Mouse (Mus musculus) heart, embryonic 10.5 days (tissue): Measurements from ENCODE around the gene Prdm1. TPM values are rescaled to one million over a fixed set of nuclear protein-coding genes. Genes with fewer than 3 reads are reported as not detected.

Experiments used
- DNase-seq: peaks from one replicate; pipeline ENCODE4 v3.0.0-alpha.2; 2017; ENCODE audit warnings: low spot score
- H3K27ac ChIP-seq: fragments of 300-500 bp; sonication (generic); 2 replicates; pipeline ENCODE4 v1.5.1; 2016; ENCODE audit warnings: mild to moderate bottlenecking
- H3K27me3 ChIP-seq: fragments of 300-500 bp; sonication (generic); 2 replicates; pipeline ENCODE4 v1.6.1; 2016; ENCODE audit warnings: mild to moderate bottlenecking; ENCODE audit not compliant: poor library complexity, insufficient read depth, severe bottlenecking
- H3K36me3 ChIP-seq: fragments of 300-500 bp; sonication (generic); 2 replicates; pipeline ENCODE4 v1.6.1; 2016; ENCODE audit warnings: mild to moderate bottlenecking, moderate library complexity
- H3K4me1 ChIP-seq: fragments of 300-500 bp; sonication (generic); 2 replicates; pipeline ENCODE4 v1.6.1; 2016; ENCODE audit warnings: mild to moderate bottlenecking
- H3K4me3 ChIP-seq: fragments of 300-500 bp; sonication (generic); 2 replicates; pipeline ENCODE4 v1.5.1; 2016; ENCODE audit warnings: mild to moderate bottlenecking, moderate library complexity
- H3K9me3 ChIP-seq: fragments of 300-500 bp; sonication (generic); 2 replicates; pipeline ENCODE4 v1.6.1; 2016; ENCODE audit warnings: mild to moderate bottlenecking, moderate library complexity
- WGBS: fragments of 180-500 bp; shearing (Covaris S2); methylation state at CpG from one replicate; pipeline ENCODE4 v1.1.7; 2016; 5-methylcytosine and 5-hydroxymethylcytosine counted together
- polyA plus RNA-seq: library from polyadenylated mRNA; unstranded; fragments of >200 nt; fragmentation: Nextera tagmentation; extraction: Ambion mirVana; gene quantifications from 2 replicates; pipeline ENCODE4 v1.2.1, GENCODE M21; 2016

The Prdm1 gene
- 1.1 and 2.9 TPM in 2 replicates for polyA plus RNA-seq

DNA sequence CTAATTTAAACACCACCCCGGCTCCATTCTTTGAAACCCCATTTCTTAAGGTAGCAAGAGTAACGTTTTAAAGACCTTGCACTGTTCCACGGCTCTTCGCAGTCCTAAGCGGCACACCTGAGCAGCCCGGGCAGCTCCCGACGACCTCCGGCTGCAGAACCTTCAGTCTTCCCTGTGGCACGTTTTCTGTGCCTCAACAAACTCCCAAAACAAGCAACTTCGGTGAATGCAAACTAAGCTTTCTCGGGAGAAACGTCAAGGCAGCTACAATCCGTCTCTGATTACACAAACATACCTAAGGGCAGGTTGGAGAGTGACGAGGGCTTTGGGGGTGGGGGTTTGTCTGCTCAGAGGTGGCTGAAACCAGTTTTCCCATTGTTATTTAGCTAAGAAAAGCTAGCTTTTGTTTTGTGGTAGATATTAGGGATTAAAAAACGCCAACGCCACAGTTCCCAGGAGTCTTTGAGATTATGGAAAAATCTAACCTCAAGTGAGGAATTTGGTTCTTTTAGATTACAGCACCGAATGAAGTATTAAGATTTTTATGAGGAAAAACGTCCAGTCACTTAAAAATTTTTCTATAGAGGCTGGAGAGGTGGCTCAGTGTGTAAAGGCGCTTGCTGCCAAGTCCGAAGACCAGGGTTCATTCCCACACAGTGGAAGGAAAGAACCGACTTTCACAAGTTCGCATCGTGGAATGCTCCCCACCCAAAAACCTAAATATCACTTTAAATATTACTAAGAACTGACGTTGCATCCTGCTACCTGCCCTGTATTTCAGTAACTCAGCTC lies at the start of gene Prdm1:
TSS of gene Prdm1 (minus strand) at position 211 of the 792 bp plus-strand sequence.
- 3% methylated on average over 25 of the region's 25 CpGs for WGBS
- DNase-seq: peak; percentile 71
- Histone ChIP-seq H3K4me1 (peaks cover 11% of the 10 kb centered on the region), H3K9me3 (no peaks in the 10 kb centered on the region), H3K27ac (0 out of 2 replicates have a peak within 1 kb of the TSS, but pooled peaks have one; percentile 36), H3K4me3 (peak within 1 kb of the TSS; percentile 67), H3K36me3 (no peaks in the 10 kb centered on the region), H3K27me3 (peaks cover 76% of the 10 kb centered on the region)

- 81% methylated on average over 3 of the region's 3 CpGs for WGBS
- DNase-seq: no peak
- Histone ChIP-seq H3K9me3 (no peaks in the 10 kb centered on the region), H3K36me3 (no peaks in the 10 kb centered on the region), H3K4me1 (no peaks in the 10 kb centered on the region), H3K27me3 (no peaks in the 10 kb centered on the region), H3K27ac (no peak overlapping the region), H3K4me3 (no peak overlapping the region)
Measured at GRCm38 (mm10) chr10:44565971-44566370, 37.7 kb upstream of the Prdm1 start.

DNA sequence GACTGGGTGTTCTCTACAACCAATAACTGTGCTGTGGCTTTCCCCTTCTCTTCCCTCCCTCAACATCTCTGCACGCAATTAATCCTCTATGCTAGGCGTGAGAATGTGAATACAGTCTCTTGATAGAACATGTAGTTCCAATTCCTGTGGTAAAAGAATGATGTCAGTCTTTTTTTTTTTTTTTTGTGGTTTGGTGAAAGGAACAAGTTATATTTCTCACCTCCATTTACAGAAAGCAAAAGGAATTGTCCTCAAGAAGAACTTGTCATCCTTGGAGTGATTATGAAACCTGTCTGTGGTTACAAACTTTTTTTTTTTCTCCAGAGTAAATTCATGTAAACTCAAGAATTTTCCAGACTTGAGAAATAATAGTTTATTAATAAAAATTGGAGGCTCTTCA lies 36.8 kb upstream of the Prdm1 start:
- no peak overlapping the region for H3K4me3 ChIP-seq
- WGBS: 76% methylated on average over 2 of the region's 2 CpGs
- H3K9me3 ChIP-seq: no peaks in the 10 kb centered on the region
- H3K4me1 ChIP-seq: no peaks in the 10 kb centered on the region
- H3K27ac ChIP-seq: no peak overlapping the region
- no peaks in the 10 kb centered on the region for H3K36me3 ChIP-seq
- no peak for DNase-seq
- no peaks in the 10 kb centered on the region for H3K27me3 ChIP-seq

DNA sequence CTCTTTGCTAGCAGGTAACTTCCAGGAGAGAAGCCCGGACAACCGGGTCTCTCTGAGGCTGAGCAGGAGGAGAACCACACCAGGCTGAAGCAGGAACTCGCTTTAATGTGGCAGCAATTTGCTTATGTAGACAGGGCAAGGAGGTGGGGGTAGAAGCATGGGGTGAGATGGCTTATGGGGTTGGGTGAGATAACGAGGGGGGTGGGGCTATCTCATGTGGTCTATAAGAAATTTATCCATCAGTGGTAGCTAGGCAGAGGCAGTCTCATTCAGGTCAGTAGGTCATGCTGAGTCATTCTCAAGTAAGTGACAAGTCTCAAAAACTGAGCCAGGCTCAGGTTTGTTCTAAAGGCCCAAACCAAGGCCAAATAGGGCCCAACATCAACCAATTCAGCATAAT lies 28.5 kb upstream of the Prdm1 start:
- H3K9me3 ChIP-seq: no peaks in the 10 kb centered on the region
- H3K4me1 ChIP-seq: no peaks in the 10 kb centered on the region
- no peaks in the 10 kb centered on the region for H3K27me3 ChIP-seq
- H3K27ac ChIP-seq: no peak overlapping the region
- peaks cover 4% of the 10 kb centered on the region; the same call in 1 of the 2 replicates for H3K36me3 ChIP-seq
- H3K4me3 ChIP-seq: no peak overlapping the region
- DNase-seq: no peak
- WGBS: 74% methylated on average over 4 of the region's 4 CpGs

DNA sequence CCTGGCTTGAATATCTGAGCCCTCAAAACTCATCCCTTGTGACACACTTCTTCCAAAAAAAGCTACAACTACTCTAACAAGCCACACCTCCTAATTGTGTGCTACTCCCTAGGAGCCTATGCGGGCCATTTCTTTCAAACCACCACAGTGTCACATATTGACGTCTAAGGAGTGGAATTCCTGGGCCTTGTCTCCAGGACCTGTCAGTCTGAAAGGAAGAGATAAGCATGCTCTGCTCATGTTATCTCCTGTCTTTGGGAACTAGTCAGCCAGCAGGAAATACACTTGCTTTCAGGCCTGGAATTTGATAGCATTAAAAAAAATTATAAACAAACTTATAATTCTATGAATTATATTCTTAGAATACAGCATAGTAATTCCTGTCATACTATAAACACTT lies 27.0 kb upstream of the Prdm1 start:
- H3K36me3 ChIP-seq: peaks cover 4% of the 10 kb centered on the region; the same call in 1 of the 2 replicates
- no peak overlapping the region for H3K27ac ChIP-seq
- H3K4me1 ChIP-seq: no peaks in the 10 kb centered on the region
- no peaks in the 10 kb centered on the region for H3K9me3 ChIP-seq
- 8% methylated on average over 2 of the region's 2 CpGs for WGBS
- no peak overlapping the region for H3K4me3 ChIP-seq
- no peak for DNase-seq
- H3K27me3 ChIP-seq: no peaks in the 10 kb centered on the region

- no peaks in the 10 kb centered on the region for H3K9me3 ChIP-seq
- no peaks in the 10 kb centered on the region for H3K27me3 ChIP-seq
- H3K36me3 ChIP-seq: peaks cover 4% of the 10 kb centered on the region; the same call in 1 of the 2 replicates
- DNase-seq: no peak
- H3K4me3 ChIP-seq: no peak overlapping the region
- H3K4me1 ChIP-seq: no peaks in the 10 kb centered on the region
- no peak overlapping the region for H3K27ac ChIP-seq
- 93% methylated on average over 1 of the region's 1 CpGs for WGBS
Measured at GRCm38 (mm10) chr10:44553648-44554047, 25.3 kb upstream of the Prdm1 start.

- no peak for DNase-seq
- no peaks in the 10 kb centered on the region for H3K36me3 ChIP-seq
- H3K4me3 ChIP-seq: peak overlapping the region; percentile 41
- 0 out of 2 replicates have a peak overlapping the region, but pooled peaks have one; percentile 7 for H3K27ac ChIP-seq
- WGBS: 9% methylated on average over 14 of the region's 14 CpGs
- no peaks in the 10 kb centered on the region for H3K9me3 ChIP-seq
- peaks cover 15% of the 10 kb centered on the region; the same call in 1 of the 2 replicates for H3K27me3 ChIP-seq
- H3K4me1 ChIP-seq: peaks cover 18% of the 10 kb centered on the region
Measured at GRCm38 (mm10) chr10:44539033-44539578, 10.8 kb upstream of the Prdm1 start.

DNA sequence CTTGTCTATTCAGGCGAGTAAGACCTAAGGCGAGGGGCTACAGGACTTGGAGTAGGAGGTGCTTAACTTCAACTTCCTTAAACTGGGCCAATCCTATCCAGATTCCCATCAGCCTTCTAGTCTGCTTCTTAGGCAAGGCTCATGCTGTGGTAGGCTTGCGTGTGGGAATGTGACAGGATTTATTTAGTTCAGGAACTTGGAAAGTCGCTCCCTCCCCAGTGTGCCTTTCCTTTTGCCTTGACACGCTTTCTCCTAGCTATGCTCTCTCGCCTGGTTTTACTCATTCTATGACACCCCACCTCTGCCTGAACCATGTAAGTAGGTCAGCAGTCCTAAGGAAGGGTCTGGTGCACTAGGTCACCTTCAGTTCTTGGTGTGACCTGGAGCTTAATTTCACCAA lies 9.8 kb upstream of the Prdm1 start:
- 49% methylated on average over 6 of the region's 6 CpGs for WGBS
- peaks cover 18% of the 10 kb centered on the region for H3K27me3 ChIP-seq
- H3K36me3 ChIP-seq: no peaks in the 10 kb centered on the region
- H3K9me3 ChIP-seq: no peaks in the 10 kb centered on the region
- H3K4me1 ChIP-seq: peaks cover 18% of the 10 kb centered on the region
- no peak for DNase-seq
- no peak overlapping the region for H3K4me3 ChIP-seq
- no peak overlapping the region for H3K27ac ChIP-seq

DNA sequence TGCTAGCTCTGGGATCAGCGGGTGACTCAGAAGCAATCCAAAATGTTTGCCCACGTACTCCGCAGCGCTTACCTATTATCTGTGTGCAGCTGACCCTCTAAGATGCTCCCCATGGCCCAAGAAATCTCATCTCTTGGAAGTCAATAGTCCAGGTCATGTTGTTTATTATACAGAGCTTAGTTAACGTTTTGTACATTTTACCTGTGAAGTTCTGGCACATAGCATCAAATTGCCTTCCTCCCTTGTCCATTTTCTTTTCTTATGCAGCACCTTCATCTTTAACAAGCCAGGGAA lies 1.7 kb upstream of the Prdm1 start:
- peak overlapping the region; percentile 67 for H3K4me3 ChIP-seq
- H3K4me1 ChIP-seq: peaks cover 11% of the 10 kb centered on the region
- peak overlapping the region; percentile 77; the same call in 1 of the 2 replicates for H3K27ac ChIP-seq
- DNase-seq: no peak
- H3K36me3 ChIP-seq: no peaks in the 10 kb centered on the region
- peaks cover 62% of the 10 kb centered on the region for H3K27me3 ChIP-seq
- H3K9me3 ChIP-seq: no peaks in the 10 kb centered on the region
- WGBS: 3% methylated on average over 5 of the region's 5 CpGs

GRCm38 (mm10) chr10:44529218-44530066 lies 1.1 kb upstream of the Prdm1 start:
- H3K4me3 ChIP-seq: peak overlapping the region; percentile 67
- H3K27ac ChIP-seq: peak overlapping the region; percentile 77
- DNase-seq: peak; percentile 93
- H3K27me3 ChIP-seq: peaks cover 68% of the 10 kb centered on the region
- no peaks in the 10 kb centered on the region for H3K9me3 ChIP-seq
- peaks cover 11% of the 10 kb centered on the region for H3K4me1 ChIP-seq
- no peaks in the 10 kb centered on the region for H3K36me3 ChIP-seq
- WGBS: under 1% methylated on average over 42 of the region's 42 CpGs

GRCm38 (mm10) chr10:44527651-44528050 lies 650 bp downstream of the Prdm1 start:
- no peaks in the 10 kb centered on the region for H3K36me3 ChIP-seq
- peaks cover 73% of the 10 kb centered on the region for H3K27me3 ChIP-seq
- 0 out of 2 replicates have a peak overlapping the region, but pooled peaks have one; percentile 36 for H3K27ac ChIP-seq
- peak overlapping the region; percentile 51 for H3K4me3 ChIP-seq
- peak; percentile 74 for DNase-seq
- H3K4me1 ChIP-seq: peaks cover 11% of the 10 kb centered on the region
- 1% methylated on average over 16 of the region's 16 CpGs for WGBS
- H3K9me3 ChIP-seq: no peaks in the 10 kb centered on the region

DNA sequence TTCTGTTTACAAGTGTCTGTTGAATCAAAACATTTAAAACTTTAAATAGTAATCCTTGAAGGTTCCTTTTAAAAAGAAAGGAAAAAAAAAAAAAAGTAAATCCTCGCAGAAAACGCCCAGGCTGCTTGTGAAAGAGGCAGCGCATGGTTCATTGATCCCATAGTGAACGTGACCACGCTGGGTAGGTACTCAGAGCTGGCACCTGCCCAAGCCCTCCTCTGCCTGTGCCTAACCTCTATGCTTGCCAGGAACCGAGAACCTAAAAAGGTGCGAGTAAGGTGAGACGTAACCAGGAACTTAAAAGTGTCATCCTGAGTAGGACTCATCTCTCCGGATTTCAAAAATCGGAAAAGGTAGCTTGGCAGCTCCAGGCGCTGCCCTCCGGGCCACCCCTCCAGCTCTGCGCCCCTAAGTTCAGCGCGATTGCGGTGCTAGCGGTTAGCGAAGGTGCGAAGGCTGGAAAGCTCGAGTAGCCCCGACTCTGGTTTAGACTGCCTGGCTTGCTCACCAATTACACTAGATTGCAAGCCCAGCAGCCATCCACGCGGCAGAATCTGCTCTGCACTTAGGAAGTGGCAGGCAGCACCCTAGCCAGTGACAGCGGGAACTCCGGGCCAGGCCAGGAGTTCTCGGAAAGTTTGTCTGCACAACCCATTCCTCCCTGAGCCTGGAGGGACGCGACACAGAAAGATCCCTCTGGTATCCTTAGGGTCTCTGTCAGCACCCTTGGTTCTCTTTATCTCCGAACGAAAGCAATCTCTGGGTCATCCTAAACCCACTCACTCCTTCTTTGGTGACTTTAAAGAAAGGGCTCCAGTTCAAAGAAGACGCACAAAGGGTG lies 1.3 kb downstream of the Prdm1 start:
- H3K36me3 ChIP-seq: no peaks in the 10 kb centered on the region
- peaks cover 67% of the 10 kb centered on the region for H3K27me3 ChIP-seq
- peak; percentile 76 for DNase-seq
- H3K9me3 ChIP-seq: no peaks in the 10 kb centered on the region
- H3K4me3 ChIP-seq: peak overlapping the region; percentile 51
- peaks cover 11% of the 10 kb centered on the region for H3K4me1 ChIP-seq
- WGBS: 1% methylated on average over 31 of the region's 31 CpGs
- H3K27ac ChIP-seq: 0 out of 2 replicates have a peak overlapping the region, but pooled peaks have one; percentile 36
